Mouse (Mus musculus) E14TG2a.4 (cell line): ENCODE measurements around the gene Kbtbd12.

Experiments
- CTCF ChIP-seq: conservative IDR thresholded peaks from 2 replicates; pipeline ENCODE4 v1.5.1; 2014; ENCODE audit warnings: low read length
- NANOG ChIP-seq: IDR thresholded peaks from 2 replicates; pipeline ENCODE4 v1.6.1; 2014; ENCODE audit warnings: borderline replicate concordance, low read length, mixed read lengths

GRCm38 (mm10) chr6:88644786-88645185 is 7.0 kb upstream of the Kbtbd12 start:
- TF ChIP-seq CTCF (no peak), NANOG (no peak)
